In the genomic region with DNA sequence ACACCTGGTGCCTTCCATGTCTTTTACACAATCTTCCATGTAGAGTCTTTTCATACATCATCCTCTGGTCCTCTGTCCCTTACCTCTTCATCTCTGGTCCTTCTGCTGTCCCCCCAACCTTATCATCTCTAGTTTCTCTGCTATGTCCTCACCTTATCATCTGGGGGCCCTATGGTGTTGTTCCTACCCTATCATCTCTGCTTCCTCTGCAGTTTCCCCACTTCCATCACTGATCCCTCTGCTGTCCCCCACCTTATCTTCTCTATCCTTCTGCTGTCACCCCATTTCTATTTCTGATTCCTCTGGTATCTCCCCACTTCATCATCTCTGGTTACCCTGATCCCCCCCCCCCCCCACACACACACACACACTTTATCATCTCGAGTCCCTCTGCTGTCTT, we compare ENCODE assay signal across 8 mouse cellular contexts. TPM values are rescaled to one million over a fixed set of nuclear protein-coding genes. Genes with fewer than 3 reads are reported as not detected.
DNase-seq lines count a peak whose midpoint lies in the region; ATAC-seq and TF ChIP-seq lines count a peak whose summit lies in the region.

No protein-coding gene starts in this region.

- no peaks in the 10 kb centered on the region for H3K27me3 ChIP-seq in kidney, embryonic 15.5 days
- no peaks in the 10 kb centered on the region for H3K27me3 ChIP-seq in intestine, embryonic 15.5 days (replicated peaks)
- H3K27me3 ChIP-seq in midbrain, postnatal 0 days (ENCODE audit: insufficient read depth, low read length): no peaks in the 10 kb centered on the region

- peak overlapping the region; percentile 99 for H3K4me3 ChIP-seq in kidney, embryonic 15.5 days (replicated peaks)
- peak overlapping the region; percentile 90 for H3K4me3 ChIP-seq in cortical plate, adult 2 months (ENCODE audit: insufficient read depth, low read length)
- peak overlapping the region; percentile 92 for H3K4me3 ChIP-seq in intestine, embryonic 15.5 days (replicated peaks)
- H3K4me3 ChIP-seq in midbrain, postnatal 0 days (ENCODE audit: low read depth, low read length): peak overlapping the region; percentile 94

- H3K4me1 ChIP-seq in kidney, embryonic 15.5 days: peaks cover 29% of the 10 kb centered on the region
- H3K4me1 ChIP-seq in cortical plate, adult 2 months (ENCODE audit: control insufficient read depth, insufficient read depth, low read length): peaks cover 6% of the 10 kb centered on the region
- H3K4me1 ChIP-seq in intestine, embryonic 15.5 days (replicated peaks): peaks cover 14% of the 10 kb centered on the region
- H3K4me1 ChIP-seq in midbrain, postnatal 0 days (ENCODE audit: insufficient read depth, low read length): peaks cover 13% of the 10 kb centered on the region

- peaks cover 21% of the 10 kb centered on the region for H3K36me3 ChIP-seq in kidney, embryonic 15.5 days
- peaks cover 9% of the 10 kb centered on the region; the same call in 1 of the 2 replicates for H3K36me3 ChIP-seq in intestine, embryonic 15.5 days
- H3K36me3 ChIP-seq in midbrain, postnatal 0 days (ENCODE audit: insufficient read depth, low read length): peaks cover 2% of the 10 kb centered on the region; the same call in 1 of the 2 replicates

- peak overlapping the region; percentile 64 for H3K4me2 ChIP-seq in kidney, embryonic 15.5 days
- H3K4me2 ChIP-seq in intestine, embryonic 15.5 days (replicated peaks): peak overlapping the region; percentile 65
- peak overlapping the region; percentile 74 for H3K4me2 ChIP-seq in midbrain, postnatal 0 days (ENCODE audit: low read depth, low read length, poor library complexity, severe bottlenecking)

- TF ChIP-seq CTCF in cortical plate, adult 2 months (IDR thresholded peaks at IDR 0.05; ENCODE audit: extremely low read depth, insufficient read depth, low read length): no peak
- no peak for TF ChIP-seq CTCF in midbrain, postnatal 0 days (IDR thresholded peaks at IDR 0.05)

- peak overlapping the region; percentile 87; the same call in 1 of the 2 replicates for H3K27ac ChIP-seq in kidney, embryonic 15.5 days
- H3K27ac ChIP-seq in cortical plate, adult 2 months (ENCODE audit: insufficient read depth, low read length): peak overlapping the region; percentile 92; the same call in 1 of the 2 replicates
- no peak overlapping the region for H3K27ac ChIP-seq in intestine, embryonic 15.5 days
- peak overlapping the region; percentile 89 for H3K27ac ChIP-seq in midbrain, postnatal 0 days (ENCODE audit: low read depth, low read length)

- TF ChIP-seq POLR2A in cortical plate, adult 2 months (IDR thresholded peaks at IDR 0.05; ENCODE audit: extremely low read depth, insufficient read depth, low read length): no peak

- no peaks in the 10 kb centered on the region for H3K9me3 ChIP-seq in kidney, embryonic 15.5 days (replicated peaks)
- H3K9me3 ChIP-seq in intestine, embryonic 15.5 days: no peaks in the 10 kb centered on the region
- H3K9me3 ChIP-seq in midbrain, postnatal 0 days (ENCODE audit: low read length): no peaks in the 10 kb centered on the region

- H3K9ac ChIP-seq in kidney, embryonic 15.5 days: peak overlapping the region; percentile 90
- peak overlapping the region; percentile 87 for H3K9ac ChIP-seq in intestine, embryonic 15.5 days
- H3K9ac ChIP-seq in midbrain, postnatal 0 days (replicated peaks; ENCODE audit: low read length, poor library complexity, severe bottlenecking): peak overlapping the region; percentile 93

- no peak for DNase-seq in kidney, adult 18-20 months
- DNase-seq in midbrain, postnatal 0 days (ENCODE audit: low spot score): no peak
- DNase-seq in retina, postnatal 1 day: no peak
- DNase-seq in layer of hippocampus, postnatal 10 days (ENCODE audit: low spot score in 2 of 2): no peak

- 0% methylated on average over 1 of the region's 1 CpGs for WGBS in kidney, embryonic 15.5 days
- 4% methylated on average over 1 of the region's 1 CpGs for WGBS in intestine, embryonic 15.5 days
- 0% methylated on average over 1 of the region's 1 CpGs for WGBS in midbrain, postnatal 0 days

- ATAC-seq in kidney, embryonic 15.5 days (replicated peaks; ENCODE audit: low FRiP score): no peak
- ATAC-seq in intestine, embryonic 15.5 days: no peak
- ATAC-seq in midbrain, postnatal 0 days (ENCODE audit: low FRiP score): no peak
- no peak for ATAC-seq in frontal cortex, adult (ENCODE audit: low TSS enrichment)

RNA-seq across cellular contexts. Expression of a gene that starts 0.7 kb away (rescaled TPM):
- 74.2 and 79.1 TPM in 2 replicates for polyA plus RNA-seq in kidney, embryonic 15.5 days (2015; fragmentation: Nextera tagmentation; extraction: Ambion mirVana)
- 241 and 247 TPM in 2 replicates for polyA plus RNA-seq in cortical plate, adult 2 months (2012; rRNA removed)
- polyA plus RNA-seq in intestine, embryonic 15.5 days (2015; fragmentation: Nextera tagmentation; extraction: Ambion mirVana): 60.1 and 65.0 TPM in 2 replicates
- total RNA-seq in midbrain, postnatal 0 days (2014; rRNA removed): 208 and 238 TPM in 2 replicates
- 128 and 129 TPM in 2 replicates for polyA plus RNA-seq in midbrain, postnatal 0 days (2015; fragmentation: Nextera tagmentation; extraction: Ambion mirVana)
- 100 to 1,000 TPM; 261 to 290 TPM for total RNA-seq in layer of hippocampus, postnatal 10 days (2021)

RNA-seq across cellular contexts. Expression of a gene that starts 14.4 kb away (rescaled TPM):
- 0.14 TPM in 2 replicates for polyA plus RNA-seq in kidney, embryonic 15.5 days (2015; fragmentation: Nextera tagmentation; extraction: Ambion mirVana)
- 1.5 and 2.0 TPM in 2 replicates for polyA plus RNA-seq in cortical plate, adult 2 months (2012; rRNA removed)
- polyA plus RNA-seq in intestine, embryonic 15.5 days (2015; fragmentation: Nextera tagmentation; extraction: Ambion mirVana): 0.14 TPM in 1 of 2 replicates, not detected in the other
- not detected in 2 replicates for total RNA-seq in midbrain, postnatal 0 days (2014; rRNA removed)
- polyA plus RNA-seq in midbrain, postnatal 0 days (2015; fragmentation: Nextera tagmentation; extraction: Ambion mirVana): 0.12 and 0.17 TPM in 2 replicates
- total RNA-seq in layer of hippocampus, postnatal 10 days (2021): under 1 TPM; 0.25 to 0.64 TPM

RNA-seq across cellular contexts. Expression of a gene that starts 32.7 kb away (rescaled TPM):
- polyA plus RNA-seq in kidney, embryonic 15.5 days (2015; fragmentation: Nextera tagmentation; extraction: Ambion mirVana): 22.3 and 24.0 TPM in 2 replicates
- 28.6 and 30.7 TPM in 2 replicates for polyA plus RNA-seq in cortical plate, adult 2 months (2012; rRNA removed)
- polyA plus RNA-seq in intestine, embryonic 15.5 days (2015; fragmentation: Nextera tagmentation; extraction: Ambion mirVana): 17.0 and 18.8 TPM in 2 replicates
- total RNA-seq in midbrain, postnatal 0 days (2014; rRNA removed): 18.5 and 22.4 TPM in 2 replicates
- polyA plus RNA-seq in midbrain, postnatal 0 days (2015; fragmentation: Nextera tagmentation; extraction: Ambion mirVana): 14.8 and 15.4 TPM in 2 replicates
- 10 to 100 TPM; 17.9 to 19.4 TPM for total RNA-seq in layer of hippocampus, postnatal 10 days (2021)

RNA-seq across cellular contexts. Expression of a gene that starts 36.1 kb away (rescaled TPM):
- polyA plus RNA-seq in kidney, embryonic 15.5 days (2015; fragmentation: Nextera tagmentation; extraction: Ambion mirVana): 103 and 126 TPM in 2 replicates
- 121 and 129 TPM in 2 replicates for polyA plus RNA-seq in cortical plate, adult 2 months (2012; rRNA removed)
- 88.2 and 91.8 TPM in 2 replicates for polyA plus RNA-seq in intestine, embryonic 15.5 days (2015; fragmentation: Nextera tagmentation; extraction: Ambion mirVana)
- total RNA-seq in midbrain, postnatal 0 days (2014; rRNA removed): 153 and 182 TPM in 2 replicates
- polyA plus RNA-seq in midbrain, postnatal 0 days (2015; fragmentation: Nextera tagmentation; extraction: Ambion mirVana): 150 and 154 TPM in 2 replicates
- 100 to 1,000 TPM; 107 to 114 TPM for total RNA-seq in layer of hippocampus, postnatal 10 days (2021)

RNA-seq across cellular contexts. Expression of a gene that starts 46.1 kb away (rescaled TPM):
- polyA plus RNA-seq in kidney, embryonic 15.5 days (2015; fragmentation: Nextera tagmentation; extraction: Ambion mirVana): 19.2 and 25.1 TPM in 2 replicates
- polyA plus RNA-seq in cortical plate, adult 2 months (2012; rRNA removed): 154 and 164 TPM in 2 replicates
- polyA plus RNA-seq in intestine, embryonic 15.5 days (2015; fragmentation: Nextera tagmentation; extraction: Ambion mirVana): 16.1 and 16.5 TPM in 2 replicates
- total RNA-seq in midbrain, postnatal 0 days (2014; rRNA removed): 88.1 and 90.1 TPM in 2 replicates
- 54.0 and 56.9 TPM in 2 replicates for polyA plus RNA-seq in midbrain, postnatal 0 days (2015; fragmentation: Nextera tagmentation; extraction: Ambion mirVana)
- total RNA-seq in layer of hippocampus, postnatal 10 days (2021): 100 to 1,000 TPM in 1 of 2 experiments, 10 to 100 TPM in 1; 99.2 to 101 TPM
